Mouse (Mus musculus) limb, embryonic 13.5 days (tissue): ENCODE results near the gene Zfhx3. TPM values are rescaled to one million over a fixed set of nuclear protein-coding genes. Genes with fewer than 3 reads are reported as not detected.

Experiments
- ATAC-seq: fragments of 200-750 bp; cut with Nextera tagmentation; 2 replicates; pipeline ENCODE4 v1.8.0; 2017; ENCODE audit warnings: low read depth, moderate number of reproducible peaks, moderate TSS enrichment; ENCODE audit not compliant: low FRiP score
- H3K27ac ChIP-seq: fragments of 300-500 bp; sonication (generic); 2 replicates; pipeline ENCODE4 v1.5.1; 2015; ENCODE audit warnings: inconsistent platforms, mild to moderate bottlenecking, moderate library complexity
- H3K27me3 ChIP-seq: fragments of 300-500 bp; sonication (generic); 2 replicates; pipeline ENCODE4 v1.6.1; 2015; ENCODE audit warnings: mild to moderate bottlenecking, inconsistent platforms
- H3K36me3 ChIP-seq: fragments of 300-500 bp; sonication (generic); 2 replicates; pipeline ENCODE4 v1.6.1; 2015; ENCODE audit warnings: inconsistent platforms, mild to moderate bottlenecking, moderate library complexity
- H3K4me1 ChIP-seq: fragments of 300-500 bp; sonication (generic); 2 replicates; pipeline ENCODE4 v1.6.1; 2015; ENCODE audit warnings: inconsistent platforms
- H3K4me2 ChIP-seq: fragments of 300-500 bp; sonication (generic); replicated peaks from 2 replicates; pipeline ENCODE4 v1.6.1; 2015; ENCODE audit warnings: inconsistent platforms, mild to moderate bottlenecking, moderate library complexity
- H3K4me3 ChIP-seq: fragments of 300-500 bp; sonication (generic); 2 replicates; pipeline ENCODE4 v1.5.1; 2015; ENCODE audit warnings: moderate library complexity, mild to moderate bottlenecking, inconsistent platforms
- H3K9ac ChIP-seq: fragments of 300-500 bp; sonication (generic); 2 replicates; pipeline ENCODE4 v1.6.1; 2015; ENCODE audit warnings: mild to moderate bottlenecking, inconsistent platforms
- H3K9me3 ChIP-seq: fragments of 300-500 bp; sonication (generic); 2 replicates; pipeline ENCODE4 v1.6.1; 2016; ENCODE audit warnings: inconsistent platforms
- WGBS: fragments of 180-500 bp; shearing (Covaris S2); methylation state at CpG from one replicate; pipeline ENCODE4 v1.1.7; 2015; 5-methylcytosine and 5-hydroxymethylcytosine counted together
- polyA plus RNA-seq: library from polyadenylated mRNA; unstranded; fragments of >200 nt; fragmentation: Nextera tagmentation; extraction: Ambion mirVana; gene quantifications from 2 replicates; pipeline ENCODE4 v1.2.1, GENCODE M21; 2015

Gene Zfhx3
- polyA plus RNA-seq, 1 experiment from 2014 or later, result 44.1 TPM

DNA sequence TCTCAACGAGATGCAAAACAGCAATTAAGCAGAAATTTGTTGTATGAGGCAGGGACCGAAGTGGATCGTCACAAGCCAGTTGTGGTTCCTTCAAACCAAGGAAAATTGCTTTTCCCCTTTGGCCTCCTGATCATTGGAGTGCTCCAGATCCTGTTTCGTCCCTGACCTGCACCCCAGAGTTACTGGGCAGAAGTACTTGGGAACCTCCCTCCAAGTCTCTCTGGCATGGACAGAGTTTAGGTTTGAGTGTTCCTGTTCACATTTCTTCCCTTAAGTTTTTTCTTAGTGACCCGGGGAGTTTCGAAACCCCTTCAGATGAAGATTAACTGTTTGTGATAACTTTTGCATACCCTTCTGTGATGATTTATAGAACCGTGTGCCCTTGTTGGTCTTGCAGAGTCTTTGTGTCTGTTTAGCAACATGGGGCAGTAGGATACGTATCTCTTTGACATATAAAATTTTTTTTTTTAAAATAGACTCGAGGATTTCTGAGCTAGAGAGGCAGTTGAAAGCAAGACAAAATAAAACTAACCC lies 788.5 kb downstream of the Zfhx3 start:
- no peaks in the 10 kb centered on the region for H3K9me3 ChIP-seq
- H3K4me1 ChIP-seq, result peaks cover 95% of the 10 kb centered on the region
- H3K4me3 ChIP-seq, result no peak overlapping the region
- no peaks in the 10 kb centered on the region for H3K36me3 ChIP-seq
- no peak overlapping the region for H3K27ac ChIP-seq
- WGBS, result 26% methylated on average over 9 of the region's 9 CpGs
- no peak for ATAC-seq
- no peaks in the 10 kb centered on the region for H3K27me3 ChIP-seq
- no peak overlapping the region; the same call in 1 of the 2 replicates for H3K9ac ChIP-seq
- no peak overlapping the region; the same call in 1 of the 2 replicates for H3K4me2 ChIP-seq

DNA sequence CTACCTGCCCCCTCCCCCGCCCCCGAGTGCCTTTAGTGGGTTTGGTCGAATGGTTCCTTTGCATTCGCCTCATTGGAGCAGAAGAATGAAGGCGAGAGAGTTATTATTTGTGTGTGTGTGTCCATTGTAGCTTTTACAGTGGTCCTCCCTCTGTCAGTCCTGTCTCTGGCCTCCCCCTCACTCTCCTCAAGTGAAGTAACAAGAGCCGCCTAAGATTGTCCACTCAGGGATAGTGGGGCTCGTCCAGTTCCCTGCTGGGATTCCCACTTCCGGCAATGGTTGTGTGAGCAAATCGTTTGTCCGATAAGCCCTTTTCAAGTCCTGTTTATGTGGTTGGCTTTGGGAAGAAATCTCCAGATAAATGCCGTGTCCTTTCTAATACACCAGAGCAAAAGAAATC lies 790.1 kb downstream of the Zfhx3 start:
- Histone ChIP-seq H3K36me3 (no peaks in the 10 kb centered on the region), H3K4me2 (no peak overlapping the region), H3K27ac (peak overlapping the region; percentile 15; the same call in 1 of the 2 replicates), H3K9me3 (no peaks in the 10 kb centered on the region), H3K4me3 (no peak overlapping the region), H3K9ac (no peak overlapping the region), H3K27me3 (no peaks in the 10 kb centered on the region), H3K4me1 (peaks cover 95% of the 10 kb centered on the region)
- ATAC-seq, result no peak
- WGBS, result 49% methylated on average over 11 of the region's 11 CpGs

DNA sequence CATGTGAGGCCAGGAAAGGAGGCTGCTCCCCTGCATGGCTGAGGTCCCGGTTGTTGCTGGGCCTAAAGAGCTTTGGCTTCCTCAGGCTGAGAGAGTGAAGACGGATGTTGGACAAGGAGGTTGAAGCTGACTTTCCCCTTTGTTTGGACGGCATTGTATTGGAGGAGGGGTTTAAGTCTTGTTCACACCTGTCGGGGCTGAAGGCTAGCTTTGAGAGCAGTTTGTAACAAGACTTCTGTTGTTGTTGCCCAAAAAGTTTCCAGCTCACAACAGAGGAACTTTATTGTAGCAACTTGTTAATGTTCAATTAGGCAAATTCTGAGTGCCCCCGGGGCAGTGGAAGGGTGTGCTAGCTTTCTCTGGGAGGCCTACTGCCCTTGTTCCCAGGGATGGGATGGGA lies 790.9 kb downstream of the Zfhx3 start:
- Histone ChIP-seq H3K36me3 (no peaks in the 10 kb centered on the region), H3K9me3 (no peaks in the 10 kb centered on the region), H3K9ac (no peak overlapping the region), H3K27ac (0 out of 2 replicates have a peak overlapping the region, but pooled peaks have one; percentile 28), H3K4me1 (peaks cover 94% of the 10 kb centered on the region), H3K4me3 (no peak overlapping the region), H3K27me3 (no peaks in the 10 kb centered on the region), H3K4me2 (0 out of 2 replicates have a peak overlapping the region, but pooled peaks have one; percentile 3)
- 48% methylated on average over 5 of the region's 5 CpGs for WGBS
- ATAC-seq, result no peak

DNA sequence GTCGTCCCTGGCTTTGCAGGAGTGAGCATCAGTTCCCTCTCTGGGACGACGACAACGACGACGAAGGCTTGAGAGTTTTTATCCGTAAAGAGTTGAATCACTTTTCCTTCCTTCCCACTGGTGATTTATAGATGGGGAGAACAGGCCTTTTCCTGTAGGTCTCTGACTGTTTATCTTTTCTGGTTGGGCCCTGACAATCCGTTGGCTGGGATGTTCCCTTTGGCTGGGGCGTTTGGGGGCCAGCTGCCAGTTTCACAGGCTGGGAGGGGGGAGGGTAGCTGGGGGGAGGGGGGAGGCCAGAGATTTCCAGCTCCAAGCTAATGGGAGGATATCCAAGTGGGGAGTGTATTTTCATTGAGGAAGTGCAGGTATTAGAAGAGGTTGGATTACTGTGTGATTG lies 794.0 kb downstream of the Zfhx3 start:
- Histone ChIP-seq H3K4me3 (no peak overlapping the region), H3K27ac (no peak overlapping the region), H3K9me3 (no peaks in the 10 kb centered on the region), H3K4me1 (peaks cover 77% of the 10 kb centered on the region), H3K36me3 (0 out of 2 replicates have a peak, but pooled peaks cover 4% of the 10 kb centered on the region), H3K4me2 (no peak overlapping the region), H3K9ac (no peak overlapping the region), H3K27me3 (no peaks in the 10 kb centered on the region)
- ATAC-seq, result no peak
- 18% methylated on average over 9 of the region's 9 CpGs for WGBS

DNA sequence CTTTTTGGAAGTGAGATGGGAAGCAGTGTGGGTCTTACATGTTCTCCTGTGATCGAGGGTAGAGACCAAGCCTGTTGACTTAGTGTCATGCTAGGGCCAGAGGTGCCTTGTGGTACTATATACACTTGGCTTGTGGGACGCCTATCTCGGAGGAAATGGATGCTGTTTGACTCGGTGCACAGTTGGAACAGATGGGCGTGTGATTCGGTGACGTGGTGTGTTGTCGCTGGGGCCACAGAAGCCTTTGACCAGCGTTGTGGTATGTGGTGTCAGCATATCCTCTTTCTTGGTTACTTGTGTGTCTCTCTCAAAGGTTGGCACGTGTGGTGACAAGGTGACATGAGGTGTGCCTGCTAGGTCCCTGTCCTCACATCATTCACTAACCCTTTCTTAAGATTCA lies 795.7 kb downstream of the Zfhx3 start:
- Histone ChIP-seq H3K27ac (no peak overlapping the region), H3K36me3 (peaks cover 4% of the 10 kb centered on the region; the same call in 1 of the 2 replicates), H3K27me3 (no peaks in the 10 kb centered on the region), H3K9me3 (no peaks in the 10 kb centered on the region), H3K4me2 (no peak overlapping the region), H3K9ac (no peak overlapping the region), H3K4me3 (no peak overlapping the region), H3K4me1 (peaks cover 76% of the 10 kb centered on the region)
- no peak for ATAC-seq
- WGBS, result 92% methylated on average over 10 of the region's 10 CpGs

DNA sequence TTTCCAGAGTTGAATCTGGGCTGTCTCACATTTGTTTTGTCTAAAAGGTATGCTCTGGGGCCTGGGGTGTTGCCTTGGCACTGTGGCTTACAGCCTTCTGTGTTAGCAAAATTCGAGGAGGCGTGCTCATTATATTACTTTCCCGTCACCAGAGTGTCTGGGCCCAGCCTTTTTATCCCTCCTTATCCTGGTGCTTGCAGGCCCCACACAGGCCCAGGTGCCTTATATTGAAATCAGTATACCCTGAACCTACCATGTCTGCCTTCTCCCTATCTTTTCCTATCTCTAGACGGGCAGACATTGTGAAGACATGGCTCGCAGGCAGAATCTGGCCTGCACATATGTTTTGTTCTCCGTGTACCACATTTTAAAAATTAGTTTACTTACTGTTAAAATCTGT lies 797.1 kb downstream of the Zfhx3 start:
- Histone ChIP-seq H3K9me3 (no peaks in the 10 kb centered on the region), H3K4me2 (no peak overlapping the region), H3K9ac (no peak overlapping the region), H3K36me3 (peaks cover 4% of the 10 kb centered on the region; the same call in 1 of the 2 replicates), H3K4me1 (peaks cover 74% of the 10 kb centered on the region), H3K27me3 (no peaks in the 10 kb centered on the region), H3K4me3 (no peak overlapping the region), H3K27ac (no peak overlapping the region)
- 69% methylated on average over 6 of the region's 6 CpGs for WGBS
- ATAC-seq, result no peak

DNA sequence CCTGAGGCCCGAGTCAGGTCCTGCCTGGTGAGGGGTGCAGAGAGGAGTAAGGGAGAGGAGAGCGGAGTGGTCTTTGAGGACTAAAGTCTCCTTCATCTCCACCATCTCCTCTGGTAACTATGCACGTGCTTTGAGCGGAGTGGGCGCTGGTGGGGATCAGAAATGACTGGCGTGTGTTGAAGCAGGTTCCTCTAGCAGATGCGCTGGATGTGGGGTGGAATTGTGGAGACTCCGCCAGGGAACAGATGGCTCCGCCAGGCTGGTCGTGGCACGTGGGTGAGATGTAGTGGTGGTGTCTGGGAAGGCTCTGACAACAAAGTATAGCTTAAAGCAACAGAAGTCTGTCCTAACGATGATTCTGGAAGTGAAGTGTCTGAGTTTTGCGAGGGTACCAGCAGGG lies 798.0 kb downstream of the Zfhx3 start:
- Histone ChIP-seq H3K4me3 (no peak overlapping the region), H3K9ac (no peak overlapping the region), H3K27ac (no peak overlapping the region), H3K4me1 (peaks cover 71% of the 10 kb centered on the region), H3K9me3 (no peaks in the 10 kb centered on the region), H3K4me2 (no peak overlapping the region), H3K36me3 (peaks cover 4% of the 10 kb centered on the region; the same call in 1 of the 2 replicates), H3K27me3 (no peaks in the 10 kb centered on the region)
- no peak for ATAC-seq
- WGBS, result 83% methylated on average over 13 of the region's 13 CpGs

DNA sequence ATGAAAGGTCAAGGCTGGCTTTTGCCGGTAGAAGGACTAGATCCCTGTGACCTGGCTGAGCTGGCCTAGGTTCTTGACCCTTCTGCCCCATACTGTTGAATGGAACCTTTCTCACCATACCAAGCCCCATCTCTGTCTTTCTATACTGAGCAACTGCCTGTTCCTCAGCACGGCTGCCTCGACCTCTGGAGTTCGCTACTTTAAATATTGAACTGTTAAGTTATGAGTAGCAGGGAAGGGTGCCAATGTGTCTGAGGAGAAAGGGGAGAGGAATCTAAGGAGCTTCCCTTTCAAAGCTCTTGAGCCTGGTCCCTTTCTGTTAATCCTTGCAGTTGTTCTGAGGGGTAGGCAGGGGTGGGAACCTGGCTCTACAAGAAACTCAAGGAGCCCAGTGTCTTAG lies 799.2 kb downstream of the Zfhx3 start:
- Histone ChIP-seq H3K4me2 (no peak overlapping the region), H3K4me3 (no peak overlapping the region), H3K9ac (no peak overlapping the region), H3K27me3 (no peaks in the 10 kb centered on the region), H3K9me3 (no peaks in the 10 kb centered on the region), H3K27ac (no peak overlapping the region), H3K36me3 (peaks cover 4% of the 10 kb centered on the region; the same call in 1 of the 2 replicates), H3K4me1 (peaks cover 66% of the 10 kb centered on the region)
- WGBS, result 80% methylated on average over 4 of the region's 4 CpGs
- ATAC-seq, result no peak

DNA sequence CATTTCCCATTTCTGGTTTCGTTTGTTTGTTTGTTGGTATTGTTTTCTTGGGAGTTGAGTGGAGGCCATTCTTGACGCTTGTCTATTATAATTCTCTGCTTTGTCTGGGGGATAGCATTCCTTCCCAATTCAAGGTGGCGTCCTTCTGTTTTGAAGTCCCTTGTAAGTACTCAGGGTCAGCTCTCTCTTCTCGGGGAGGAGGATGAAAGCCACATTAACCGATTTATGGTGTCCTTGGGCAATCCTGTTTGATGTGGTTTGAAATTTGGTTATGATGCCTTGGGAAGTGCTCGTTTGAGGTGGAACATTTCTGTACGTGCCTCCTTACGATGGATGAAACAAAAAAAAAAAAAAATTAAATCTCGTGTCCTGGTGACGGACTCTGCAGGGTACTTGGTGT lies 800.0 kb downstream of the Zfhx3 start:
- peaks cover 4% of the 10 kb centered on the region; the same call in 1 of the 2 replicates for H3K36me3 ChIP-seq
- 62% methylated on average over 10 of the region's 10 CpGs for WGBS
- H3K27me3 ChIP-seq, result no peaks in the 10 kb centered on the region
- no peak overlapping the region for H3K27ac ChIP-seq
- no peak overlapping the region for H3K4me2 ChIP-seq
- ATAC-seq, result no peak
- no peak overlapping the region for H3K4me3 ChIP-seq
- H3K9me3 ChIP-seq, result no peaks in the 10 kb centered on the region
- H3K4me1 ChIP-seq, result peaks cover 61% of the 10 kb centered on the region
- H3K9ac ChIP-seq, result no peak overlapping the region

DNA sequence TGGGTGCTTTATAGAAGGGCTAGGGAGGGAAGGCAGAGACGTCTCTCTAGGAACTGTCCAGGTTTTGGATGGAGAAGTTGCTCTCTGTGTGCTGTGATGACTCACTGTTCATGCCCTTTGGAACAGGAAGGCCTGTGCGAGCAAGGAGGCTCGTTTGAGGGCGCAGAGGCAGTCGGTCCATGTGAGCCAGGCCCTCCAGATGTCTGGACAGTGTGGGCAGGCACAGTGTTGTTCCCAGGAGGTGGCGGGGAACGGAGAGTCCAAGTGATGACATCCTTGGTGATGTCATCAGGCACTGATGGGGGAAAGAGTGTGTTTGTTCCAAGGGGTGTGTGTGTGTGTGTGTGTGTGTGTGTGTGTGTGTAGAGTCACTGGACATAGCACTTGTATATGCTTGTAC lies 800.8 kb downstream of the Zfhx3 start:
- no peak overlapping the region for H3K4me2 ChIP-seq
- H3K36me3 ChIP-seq, result peaks cover 4% of the 10 kb centered on the region; the same call in 1 of the 2 replicates
- H3K4me1 ChIP-seq, result peaks cover 61% of the 10 kb centered on the region
- H3K9ac ChIP-seq, result no peak overlapping the region
- no peak for ATAC-seq
- no peaks in the 10 kb centered on the region for H3K27me3 ChIP-seq
- H3K27ac ChIP-seq, result no peak overlapping the region
- WGBS, result 64% methylated on average over 7 of the region's 7 CpGs
- H3K4me3 ChIP-seq, result no peak overlapping the region
- no peaks in the 10 kb centered on the region for H3K9me3 ChIP-seq

DNA sequence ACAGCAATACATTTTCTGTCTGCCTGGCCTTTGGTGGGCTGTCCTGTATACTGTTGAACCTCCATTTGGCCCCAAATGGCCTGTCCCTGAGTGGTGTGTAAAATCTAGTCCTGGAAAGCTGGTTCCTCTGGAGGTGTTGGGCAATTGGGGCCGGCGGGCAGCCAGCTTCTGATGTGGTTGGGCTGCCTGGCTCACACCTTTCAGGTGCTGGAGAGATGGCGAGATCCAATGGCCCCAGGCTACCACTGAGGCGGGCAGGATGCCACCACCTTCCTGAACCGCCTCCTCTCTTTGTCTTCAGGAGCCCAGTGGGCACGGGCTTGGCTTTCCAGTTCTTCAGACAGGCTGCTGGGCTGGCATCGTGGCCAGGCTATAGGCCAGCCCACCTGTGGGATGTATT lies 803.1 kb downstream of the Zfhx3 start:
- Histone ChIP-seq H3K4me1 (peaks cover 68% of the 10 kb centered on the region), H3K36me3 (peaks cover 4% of the 10 kb centered on the region; the same call in 1 of the 2 replicates), H3K9me3 (no peaks in the 10 kb centered on the region), H3K27ac (no peak overlapping the region), H3K4me2 (no peak overlapping the region), H3K4me3 (no peak overlapping the region), H3K9ac (no peak overlapping the region), H3K27me3 (no peaks in the 10 kb centered on the region)
- 83% methylated on average over 7 of the region's 7 CpGs for WGBS
- ATAC-seq, result no peak

DNA sequence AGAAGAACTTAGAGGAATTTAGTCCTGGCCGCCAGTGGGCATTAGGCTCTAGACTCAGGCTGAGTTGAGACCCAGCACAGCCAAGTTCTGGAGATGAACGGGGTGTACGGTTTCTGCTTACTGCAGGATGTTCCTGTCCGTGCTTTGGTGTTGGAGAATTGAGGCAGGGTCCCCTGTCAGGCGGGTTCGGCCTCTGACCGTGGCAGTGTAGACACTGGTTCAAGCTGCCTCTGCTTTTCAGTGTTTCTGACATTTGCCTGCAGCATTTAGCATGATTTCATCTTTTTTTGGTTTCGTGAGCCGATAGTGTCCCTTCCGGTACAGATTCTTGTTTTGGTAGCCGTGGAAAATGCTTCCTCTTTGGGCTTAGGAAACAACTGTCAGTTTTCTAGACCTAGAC lies 805.7 kb downstream of the Zfhx3 start:
- peaks cover 57% of the 10 kb centered on the region for H3K4me1 ChIP-seq
- H3K4me2 ChIP-seq, result no peak overlapping the region
- 0 out of 2 replicates have a peak, but pooled peaks cover 3% of the 10 kb centered on the region for H3K36me3 ChIP-seq
- H3K4me3 ChIP-seq, result no peak overlapping the region
- no peak overlapping the region; the same call in 1 of the 2 replicates for H3K27ac ChIP-seq
- WGBS, result 55% methylated on average over 11 of the region's 11 CpGs
- no peaks in the 10 kb centered on the region for H3K27me3 ChIP-seq
- no peak for ATAC-seq
- no peaks in the 10 kb centered on the region for H3K9me3 ChIP-seq
- H3K9ac ChIP-seq, result no peak overlapping the region
